Mouse (Mus musculus) gastrocnemius, postnatal 36 days (tissue): Measurements from ENCODE around the gene Rad23a. TPM values are rescaled to one million over a fixed set of nuclear protein-coding genes. Genes with fewer than 3 reads are reported as not detected.

Experiments
- DNase-seq, 2 experiments: peaks; one replicate each; pipeline ENCODE4 v3.0.0; 2022
- intact Hi-C: fragments of 180-260 bp; cut with DNase I; formaldehyde crosslinking; loops from one replicate; pipeline ENCODE4 v1.15.1; 2025
- long read RNA-seq, 2 experiments: library from polyadenylated mRNA; stranded (forward); transcript quantifications; one replicate each; pipeline ENCODE4 v2.0.0; 2021
- total RNA-seq, 2 experiments: library from RNA; stranded (reverse); gene quantifications; 2 replicates each; pipeline ENCODE4 v1.2.3; 2021

Gene Rad23a
- total RNA-seq = 100 to 1,000 TPM; 136 to 151 TPM
- long read RNA-seq, experiment 1, transcript Rad23a-202 (9 exons, 1,842 nt) = major isoform, 89 of 248 reads
- long read RNA-seq, experiment 1, transcript Rad23a-201 (9 exons, 2,074 nt) = minor isoform, 85 of 248 reads
- long read RNA-seq, experiment 1, transcript Rad23a-204 (9 exons, 1,068 nt) = minor isoform, 5 of 248 reads
- long read RNA-seq, experiment 1, partial matches to known transcripts = 12 of 248 reads
- long read RNA-seq, experiment 1, other reads (novel, unspliced or antisense) = 57 of 248 reads
- long read RNA-seq, experiment 2, transcript Rad23a-202 (9 exons, 1,842 nt) = minor isoform, 102 of 306 reads
- long read RNA-seq, experiment 2, transcript Rad23a-201 (9 exons, 2,074 nt) = major isoform, 115 of 306 reads
- long read RNA-seq, experiment 2, partial matches to known transcripts = 15 of 306 reads
- long read RNA-seq, experiment 2, other reads (novel, unspliced or antisense) = 74 of 306 reads

GRCm38 (mm10) chr8:84840248-84840999 lies at the start of gene Rad23a:
TSS of gene Rad23a (minus strand) at chr8:84840665.
- intact Hi-C loops = no loop called here
- DNase-seq = peak; percentile 80 to 83

GRCm38 (mm10) chr8:84889141-84889540 lies 48.7 kb upstream of the Rad23a start:
- intact Hi-C loops = no loop called here
- DNase-seq = no peak

GRCm38 (mm10) chr8:84888280-84888679 lies 47.8 kb upstream of the Rad23a start:
- intact Hi-C loops = no loop called here
- DNase-seq = no peak

GRCm38 (mm10) chr8:84884728-84885127 lies 44.3 kb upstream of the Rad23a start:
- intact Hi-C loops = no loop called here
- no peak for DNase-seq

GRCm38 (mm10) chr8:84878915-84879314 lies 38.5 kb upstream of the Rad23a start:
- intact Hi-C loops = no loop called here

GRCm38 (mm10) chr8:84877297-84878035 lies 37.0 kb upstream of the Rad23a start:
- no peak for DNase-seq
- intact Hi-C loops = no loop called here

More at GRCm38 (mm10) chr8:84878915-84879314, 38.5 kb upstream of the Rad23a start:
- DNase-seq = no peak

- intact Hi-C loops = no loop called here
- DNase-seq = no peak
Observed at GRCm38 (mm10) chr8:84874339-84874738, 33.9 kb upstream of the Rad23a start.

GRCm38 (mm10) chr8:84873016-84873415 lies 32.6 kb upstream of the Rad23a start:
- intact Hi-C loops = no loop called here
- DNase-seq = no peak

GRCm38 (mm10) chr8:84872309-84872965 lies 32.0 kb upstream of the Rad23a start:
- intact Hi-C loops = no loop called here
- peak in 1 of 2 experiments; percentile 23 for DNase-seq

GRCm38 (mm10) chr8:84871376-84872308 lies 31.2 kb upstream of the Rad23a start, which contains the start of gene Syce2:
TSS of gene Syce2 (plus strand) at chr8:84872111.
- intact Hi-C loops = no loop called here
- DNase-seq = peak; percentile 58 to 71

- peak; percentile 88 to 92 for DNase-seq
- intact Hi-C loops = no loop called here
Observed at GRCm38 (mm10) chr8:84856864-84857441, 16.5 kb upstream of the Rad23a start, which contains the start of gene Farsa. TSS of gene Farsa (plus strand) at chr8:84856989.

- intact Hi-C loops = no loop called here
- DNase-seq = no peak
Observed at GRCm38 (mm10) chr8:84856434-84856833, 16.0 kb upstream of the Rad23a start.

- no peak for DNase-seq
- intact Hi-C loops = loop anchor here (5.0 kb wide), 1 partner anchor 54 kb away; the partner anchor contains the start of gene Klf1
Observed at GRCm38 (mm10) chr8:84847684-84848435, 7.4 kb upstream of the Rad23a start.

- DNase-seq = peak; percentile 97 to 99
- intact Hi-C loops = loop anchor here (5.0 kb wide), 1 partner anchor 55 kb away; the partner anchor contains the start of gene Klf1
Observed at GRCm38 (mm10) chr8:84846722-84847572, 6.5 kb upstream of the Rad23a start, which contains the start of gene Calr. TSS of gene Calr (minus strand) at chr8:84846934.

- no peak for DNase-seq
- intact Hi-C loops = loop anchor here (5.0 kb wide), 1 partner anchor 56 kb away; the partner anchor contains the start of gene Klf1
Observed at GRCm38 (mm10) chr8:84846094-84846721, 5.7 kb upstream of the Rad23a start.
